Mouse (Mus musculus) brain, adult 2 months (tissue): ENCODE measurements around the gene Nudt19.
"Not testable (repeated sequence)": the region's sequence is repeated elsewhere in the genome, so short reads cannot be mapped to it uniquely, and the experiment has no call there.

Source experiments
- DNase-seq: peaks from one replicate; pipeline ENCODE4 v3.0.0; 2011; ENCODE audit warnings: low read depth, low spot score

The Nudt19 gene

DNA sequence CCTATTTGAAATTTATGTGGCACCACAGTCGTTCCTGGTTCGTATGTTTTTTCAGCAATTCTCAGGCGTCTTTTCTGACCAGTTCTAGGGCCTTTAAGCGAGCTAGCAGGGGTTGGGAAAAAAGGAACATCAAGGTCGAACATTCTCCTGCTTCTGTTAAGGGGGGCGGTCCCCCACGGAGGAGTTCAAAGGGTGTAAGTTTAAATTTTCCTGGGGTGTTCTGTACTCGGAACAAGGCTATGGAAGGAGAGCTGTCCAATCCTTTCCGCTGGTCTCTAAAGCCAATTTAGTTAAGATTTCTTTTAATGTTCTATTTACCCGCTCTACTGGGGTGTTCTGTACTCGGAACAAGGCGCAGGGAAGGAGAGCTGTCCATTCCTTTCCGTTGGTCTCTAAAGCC is 9.9 kb upstream of the Nudt19 start:
- DNase-seq, result not testable (repeated sequence)

DNA sequence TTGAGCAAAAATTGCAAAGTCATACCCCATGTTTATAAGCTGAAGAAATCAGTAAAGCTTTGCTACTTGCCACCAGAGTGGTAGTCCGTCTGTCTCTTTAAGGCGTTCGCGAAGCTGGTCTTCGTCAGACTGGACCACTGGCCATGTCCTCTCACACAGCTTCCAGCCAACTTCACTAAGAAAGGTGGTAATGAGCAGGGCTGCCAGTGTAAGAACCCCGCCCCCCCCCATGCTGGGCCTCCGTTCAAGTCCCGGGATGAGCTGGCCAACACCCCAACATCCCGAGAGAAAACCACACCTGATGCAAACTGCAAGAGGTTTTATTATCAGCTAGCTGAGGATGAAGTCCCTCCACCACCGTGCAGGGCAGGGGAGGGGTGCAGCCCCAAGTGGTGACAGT is 8.8 kb upstream of the Nudt19 start:
- not testable (repeated sequence) for DNase-seq

DNA sequence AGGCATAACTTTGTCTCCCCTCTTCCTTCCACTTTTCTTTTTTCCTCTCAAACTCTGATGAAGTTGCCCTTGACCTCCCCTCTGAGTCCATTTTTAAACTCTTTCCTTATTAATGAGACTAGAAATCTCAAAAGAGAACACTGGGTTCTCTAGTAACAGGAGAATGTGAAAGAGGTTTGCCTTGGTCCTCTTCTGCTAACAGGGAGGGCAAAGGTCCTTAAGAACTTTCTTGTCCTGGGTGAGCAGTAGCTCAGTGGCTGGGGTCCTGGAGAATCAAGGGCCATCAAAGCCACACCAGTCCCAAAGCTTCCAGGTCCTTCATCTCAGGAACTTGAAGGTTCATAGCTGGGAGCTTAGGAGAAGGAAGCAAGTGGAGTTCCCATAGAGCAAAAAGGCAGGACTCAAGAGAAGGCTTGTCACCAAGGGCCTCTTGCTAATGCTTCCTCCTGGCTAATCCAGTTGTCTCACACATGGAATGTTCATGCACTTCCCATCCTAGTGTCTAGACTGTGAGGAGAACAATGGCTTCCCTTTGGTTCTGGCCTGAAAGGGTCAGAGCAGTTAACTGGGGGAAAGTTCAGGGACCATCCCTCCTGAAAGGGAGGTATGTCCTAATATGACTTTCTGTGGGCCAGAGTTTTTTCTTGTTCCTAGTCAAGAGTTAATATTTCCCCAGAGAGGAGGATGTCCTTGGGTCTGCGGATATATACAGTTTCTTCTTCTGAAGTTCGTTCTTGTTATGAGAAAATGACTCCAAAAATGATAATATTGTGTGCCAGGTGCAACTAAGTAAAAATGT is 8.2 kb upstream of the Nudt19 start:
- DNase-seq, result no peak

DNA sequence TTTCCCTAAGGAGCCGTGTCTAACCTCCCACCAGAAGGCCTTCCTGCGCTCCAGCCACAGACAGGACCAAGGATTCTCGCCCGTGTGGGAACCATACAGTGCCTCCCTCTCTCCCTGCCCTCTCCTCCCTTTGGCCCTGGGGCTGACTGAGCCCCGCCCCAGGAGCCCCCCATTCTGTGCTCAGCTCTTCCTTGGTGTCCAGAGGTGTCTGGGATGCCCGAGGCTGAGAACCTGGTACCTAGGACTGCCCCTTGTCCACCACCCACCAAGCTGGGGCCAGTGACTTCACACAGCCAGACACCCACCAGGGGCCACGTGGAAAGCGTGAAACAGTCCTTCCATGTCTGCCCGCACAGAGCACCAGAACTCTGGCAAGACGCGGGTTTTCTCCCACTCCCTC is 7.0 kb upstream of the Nudt19 start:
- DNase-seq, result no peak

- no peak for DNase-seq
Observed at GRCm38 (mm10) chr7:35559838-35560237, 3.7 kb upstream of the Nudt19 start.

DNA sequence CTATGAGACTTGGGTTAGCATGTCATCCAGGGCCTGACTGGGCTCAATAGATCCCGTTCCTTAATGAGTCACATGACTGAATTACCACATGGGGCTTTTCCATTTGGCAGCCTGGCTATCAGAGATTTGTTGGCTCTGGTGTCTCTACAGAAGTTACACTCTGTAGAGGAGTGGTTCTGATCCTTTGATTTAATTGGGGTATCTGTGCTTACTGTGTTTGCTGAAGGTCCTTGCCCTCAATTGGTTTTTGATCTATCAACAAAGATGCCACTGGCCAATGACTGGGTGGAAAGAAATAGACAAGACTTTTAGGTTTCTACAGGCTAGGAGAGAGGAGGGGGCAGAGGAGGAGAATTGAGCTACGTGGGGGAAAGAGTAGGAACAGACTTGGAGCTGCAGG is 2.6 kb upstream of the Nudt19 start:
- no peak for DNase-seq

DNA sequence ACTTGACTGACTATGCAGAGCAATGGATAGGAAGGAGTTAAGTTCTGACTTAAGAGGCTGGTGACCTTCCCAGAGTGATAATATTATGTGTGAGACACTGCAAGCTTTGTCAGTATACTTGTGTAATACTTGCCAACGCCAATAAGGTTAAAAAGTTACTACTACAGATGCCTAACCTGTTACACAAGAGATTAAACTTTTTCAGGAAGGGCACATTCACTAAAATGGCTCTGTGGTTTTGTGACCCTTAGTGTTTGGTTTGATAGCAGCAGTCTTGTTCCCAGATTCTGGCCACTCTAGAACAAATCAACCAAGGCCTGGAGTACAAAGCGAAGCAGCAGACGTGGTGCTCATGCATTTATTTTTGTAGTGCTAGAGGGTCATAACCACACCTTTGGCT is 1.5 kb upstream of the Nudt19 start:
- no peak for DNase-seq

- DNase-seq, result no peak
Observed at GRCm38 (mm10) chr7:35556905-35557304, 801 bp upstream of the Nudt19 start.

- peak; percentile 96 for DNase-seq
Observed at GRCm38 (mm10) chr7:35555224-35556204, 590 bp downstream of the Nudt19 start.

DNA sequence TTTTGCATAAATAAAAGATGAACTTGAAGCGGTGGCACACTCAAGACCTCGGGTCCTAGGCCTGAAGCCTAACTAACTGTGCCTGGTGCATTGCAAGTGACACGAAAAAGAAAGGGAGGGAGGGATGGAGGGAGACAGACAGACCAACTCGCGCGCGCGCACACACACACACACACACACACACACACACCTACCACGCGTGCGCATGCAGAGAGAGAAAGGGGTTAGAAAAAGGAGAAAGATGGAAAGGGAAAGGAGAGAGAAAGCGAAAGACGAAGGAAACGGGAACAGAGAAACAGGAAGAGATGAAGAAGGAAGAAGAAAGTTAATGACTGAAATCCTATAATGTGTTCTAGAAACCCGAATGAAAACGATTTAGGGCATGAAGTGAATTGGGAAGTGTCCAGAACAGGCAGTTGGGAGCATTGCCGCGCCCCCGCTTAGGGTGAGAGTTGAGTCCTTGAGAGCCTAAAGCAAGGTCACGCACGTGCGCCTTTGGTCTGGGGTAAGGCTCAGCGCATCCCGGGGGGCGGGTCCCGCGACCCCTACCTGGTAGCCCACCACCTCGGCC is 1.4 kb downstream of the Nudt19 start:
- DNase-seq, result peak; percentile 80

GRCm38 (mm10) chr7:35553751-35554604 is 2.1 kb downstream of the Nudt19 start:
- DNase-seq, result peak; percentile 68

- peak; percentile 83 for DNase-seq
Observed at GRCm38 (mm10) chr7:35545881-35546280, 10.2 kb downstream of the Nudt19 start.

GRCm38 (mm10) chr7:35537562-35537961 is 18.5 kb downstream of the Nudt19 start, which contains the start of gene Tdrd12:
Tdrd12 (minus strand) TSS chr7:35537745.
- DNase-seq, result no peak

- no peak for DNase-seq
Observed at GRCm38 (mm10) chr7:35535750-35536512, 20.2 kb downstream of the Nudt19 start.

DNA sequence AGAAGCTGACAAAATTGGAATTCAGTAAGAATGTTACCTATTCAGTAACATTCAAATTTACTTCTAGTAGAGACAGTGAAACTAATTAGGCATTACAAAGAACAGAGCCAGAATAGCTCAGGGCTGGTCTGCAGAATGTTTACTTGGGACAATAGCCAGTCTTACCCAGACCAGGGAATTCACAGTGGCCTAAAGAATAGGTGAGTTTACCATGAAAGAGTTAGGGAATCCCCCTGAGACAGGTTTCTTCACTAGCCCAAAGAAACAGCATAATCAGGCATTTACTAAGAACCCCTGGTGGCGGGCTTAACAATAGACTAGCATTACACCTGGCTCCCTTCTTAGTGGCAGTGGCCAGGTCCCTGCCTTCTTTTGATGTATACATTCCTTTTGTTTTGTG is 25.6 kb downstream of the Nudt19 start:
- DNase-seq, result not testable (repeated sequence)

GRCm38 (mm10) chr7:35530026-35530425 is 26.1 kb downstream of the Nudt19 start:
- no peak for DNase-seq

DNA sequence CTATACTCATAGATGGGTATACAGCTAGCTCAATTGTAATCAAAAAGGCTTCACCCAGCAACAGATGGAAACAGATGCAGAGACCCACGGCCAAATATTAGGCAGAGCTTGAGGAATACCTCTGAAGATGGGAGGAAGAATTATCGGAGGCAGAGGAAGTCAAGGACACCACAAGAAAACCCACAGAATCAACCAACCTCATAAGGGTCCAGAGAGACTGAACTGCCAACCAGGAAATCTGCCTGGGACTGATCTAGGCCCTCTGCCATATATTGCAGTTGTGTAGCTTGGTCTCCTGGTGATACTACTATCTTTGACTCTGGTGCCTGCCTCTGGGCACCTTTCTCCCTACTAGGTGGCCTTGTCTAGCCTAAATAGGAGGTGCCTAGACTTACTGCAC is 29.3 kb downstream of the Nudt19 start:
- no peak for DNase-seq

- DNase-seq, result peak; percentile 46
Observed at GRCm38 (mm10) chr7:35501995-35502394, 54.1 kb downstream of the Nudt19 start.

DNA sequence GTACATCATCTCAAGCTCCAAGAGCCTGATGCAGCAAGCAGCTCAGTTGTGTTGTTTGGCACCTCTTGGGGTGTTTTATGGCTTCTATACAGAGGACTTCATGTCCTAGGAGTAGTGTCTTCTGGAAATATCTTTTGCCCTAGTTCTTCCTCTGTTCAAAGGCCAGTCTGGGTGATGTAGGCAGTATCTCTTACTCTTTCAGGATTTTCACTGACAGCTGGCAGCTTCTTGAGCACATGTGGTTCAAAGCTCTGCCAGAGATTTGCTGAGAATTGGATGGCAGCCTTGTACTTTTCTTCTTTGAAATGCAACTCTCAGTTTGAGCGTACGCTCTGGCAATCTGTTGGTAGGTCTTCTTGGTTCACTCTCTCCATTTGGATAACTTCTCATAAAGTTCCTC is 58.6 kb downstream of the Nudt19 start:
- peak; percentile 64 for DNase-seq
